Mouse (Mus musculus): Measurements from ENCODE around the gene Slc35b2. TPM values are rescaled to one million over a fixed set of nuclear protein-coding genes. Genes with fewer than 3 reads are reported as not detected.

The Slc35b2 gene
- polyA plus RNA-seq, 1 experiment from 2014 or later = 96.2 TPM

DNA sequence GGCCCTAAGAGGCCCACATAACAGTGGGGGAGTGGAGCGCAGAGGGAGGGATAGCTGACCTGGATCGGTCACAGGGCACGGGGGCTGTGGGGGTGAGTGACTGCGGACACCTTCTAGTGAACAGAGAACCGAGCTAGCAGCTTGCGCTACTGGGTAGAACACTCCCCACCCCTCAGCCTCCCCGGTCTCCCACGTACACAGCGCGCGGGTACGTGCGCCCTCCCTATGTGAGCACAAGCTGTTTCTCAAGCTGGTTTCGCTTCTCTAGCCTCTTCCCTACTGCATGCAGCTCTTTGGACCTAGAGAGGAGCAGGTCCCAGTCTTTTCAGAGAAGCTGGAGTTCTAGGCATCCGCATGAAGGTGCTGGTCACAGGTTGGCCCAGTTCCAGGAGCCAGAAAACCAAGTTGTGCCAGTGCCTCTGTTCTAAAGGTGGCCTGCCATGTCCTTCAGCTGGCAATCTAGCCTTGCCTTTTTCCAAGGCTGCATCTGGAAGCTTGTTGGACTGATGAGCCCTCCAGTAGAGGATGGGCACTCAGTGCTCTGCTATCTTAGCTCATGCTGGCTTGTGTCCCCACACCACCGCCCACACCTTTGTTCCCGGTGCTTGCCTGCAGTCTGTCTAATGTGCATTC lies 10.6 kb downstream of the Slc35b2 start:
- no peaks in the 10 kb centered on the region for H3K9me3 ChIP-seq (ENCODE audit: control insufficient read depth, low read length)
- peak overlapping the region; percentile 99 for H3K9ac ChIP-seq (ENCODE audit: low read depth, low read length)
- peak overlapping the region; percentile 84 for H3K4me2 ChIP-seq (ENCODE audit: low read length)
- peaks cover 20% of the 10 kb centered on the region for H3K4me1 ChIP-seq (ENCODE audit: control insufficient read depth, insufficient read depth, low read depth, low read length)
- H3K4me3 ChIP-seq (ENCODE audit: low read length) = peak overlapping the region; percentile 100
- H3K27me3 ChIP-seq (replicated peaks; ENCODE audit: control insufficient read depth, insufficient read depth, low read length) = no peaks in the 10 kb centered on the region
- under 1% methylated on average over 16 of the region's 17 CpGs for WGBS
- H3K36me3 ChIP-seq (ENCODE audit: control insufficient read depth, insufficient read depth, low read length) = peaks cover 18% of the 10 kb centered on the region
- ATAC-seq = peak; percentile 71
- H3K27ac ChIP-seq (ENCODE audit: low read depth, low read length) = peak overlapping the region; percentile 98

DNA sequence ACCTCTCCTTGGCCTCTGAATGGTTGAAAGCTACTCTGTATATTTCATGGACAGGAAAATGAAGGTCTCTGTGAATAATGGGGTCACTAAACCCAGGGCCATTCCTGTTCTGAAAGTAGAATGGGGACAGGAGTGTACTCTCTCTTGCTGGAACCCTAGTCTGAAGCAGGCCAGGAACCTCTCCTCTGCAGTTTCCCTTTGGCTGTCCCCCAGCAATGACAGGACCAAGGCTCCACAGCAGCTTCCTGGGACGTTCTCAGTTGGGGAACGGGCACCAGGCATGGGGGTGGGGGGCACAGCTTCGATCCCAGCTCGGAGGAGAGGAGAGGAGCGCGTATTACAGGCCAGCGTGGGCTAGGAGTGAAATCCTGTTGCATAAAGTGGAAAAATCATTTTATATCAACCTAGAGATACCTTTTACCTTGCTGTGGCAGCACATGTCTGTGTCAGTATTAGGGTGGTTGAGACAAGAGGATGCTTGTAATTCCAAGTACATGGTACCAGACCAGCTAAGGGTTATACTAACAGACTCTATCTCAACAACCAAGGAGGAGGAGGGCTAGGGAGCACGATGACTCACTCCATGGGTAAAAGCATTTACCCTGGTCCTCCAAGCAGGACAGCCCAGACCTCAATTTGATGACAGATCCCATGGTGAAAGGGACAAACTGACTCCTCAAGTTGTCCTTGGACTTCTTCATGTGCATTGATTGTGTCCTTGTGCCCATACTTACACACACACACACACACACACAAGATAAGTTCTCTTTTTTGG lies 11.6 kb downstream of the Slc35b2 start:
- H3K36me3 ChIP-seq (ENCODE audit: control insufficient read depth, insufficient read depth, low read length) = peaks cover 8% of the 10 kb centered on the region
- no peaks in the 10 kb centered on the region for H3K27me3 ChIP-seq (replicated peaks; ENCODE audit: control insufficient read depth, insufficient read depth, low read length)
- WGBS = 94% methylated on average over 8 of the region's 8 CpGs
- H3K4me3 ChIP-seq (ENCODE audit: low read length) = no peak overlapping the region; the same call in 1 of the 2 replicates
- ATAC-seq = no peak
- H3K4me1 ChIP-seq (ENCODE audit: control insufficient read depth, insufficient read depth, low read depth, low read length) = peaks cover 20% of the 10 kb centered on the region
- H3K9me3 ChIP-seq (ENCODE audit: control insufficient read depth, low read length) = no peaks in the 10 kb centered on the region
- H3K9ac ChIP-seq (ENCODE audit: low read depth, low read length) = peak overlapping the region; percentile 99
- peak overlapping the region; percentile 98 for H3K27ac ChIP-seq (ENCODE audit: low read depth, low read length)
- H3K4me2 ChIP-seq (ENCODE audit: low read length) = peak overlapping the region; percentile 84

GRCm38 (mm10) chr17:45578242-45578641 lies 14.6 kb downstream of the Slc35b2 start:
- H3K9me3 ChIP-seq (ENCODE audit: control insufficient read depth, low read length) = no peaks in the 10 kb centered on the region
- H3K4me2 ChIP-seq (ENCODE audit: low read length) = no peak overlapping the region
- ATAC-seq = no peak
- H3K36me3 ChIP-seq (ENCODE audit: control insufficient read depth, insufficient read depth, low read length) = no peaks in the 10 kb centered on the region
- H3K4me1 ChIP-seq (ENCODE audit: control insufficient read depth, insufficient read depth, low read depth, low read length) = peaks cover 12% of the 10 kb centered on the region
- H3K27ac ChIP-seq (ENCODE audit: low read depth, low read length) = no peak overlapping the region
- no peak overlapping the region for H3K9ac ChIP-seq (ENCODE audit: low read depth, low read length)
- WGBS = 57% methylated on average over 5 of the region's 5 CpGs
- H3K27me3 ChIP-seq (replicated peaks; ENCODE audit: control insufficient read depth, insufficient read depth, low read length) = no peaks in the 10 kb centered on the region
- no peak overlapping the region for H3K4me3 ChIP-seq (ENCODE audit: low read length)

- no peaks in the 10 kb centered on the region for H3K36me3 ChIP-seq (ENCODE audit: control insufficient read depth, insufficient read depth, low read length)
- no peak overlapping the region for H3K9ac ChIP-seq (ENCODE audit: low read depth, low read length)
- no peaks in the 10 kb centered on the region for H3K9me3 ChIP-seq (ENCODE audit: control insufficient read depth, low read length)
- no peak for ATAC-seq
- H3K27ac ChIP-seq (ENCODE audit: low read depth, low read length) = no peak overlapping the region
- peaks cover 12% of the 10 kb centered on the region for H3K4me1 ChIP-seq (ENCODE audit: control insufficient read depth, insufficient read depth, low read depth, low read length)
- H3K27me3 ChIP-seq (replicated peaks; ENCODE audit: control insufficient read depth, insufficient read depth, low read length) = no peaks in the 10 kb centered on the region
- H3K4me2 ChIP-seq (ENCODE audit: low read length) = no peak overlapping the region
- 74% methylated on average over 7 of the region's 7 CpGs for WGBS
- H3K4me3 ChIP-seq (ENCODE audit: low read length) = no peak overlapping the region
Measured at GRCm38 (mm10) chr17:45578843-45579242, 15.2 kb downstream of the Slc35b2 start.

GRCm38 (mm10) chr17:45579554-45579953 lies 15.9 kb downstream of the Slc35b2 start:
- no peak overlapping the region for H3K4me2 ChIP-seq (ENCODE audit: low read length)
- peaks cover 13% of the 10 kb centered on the region for H3K4me1 ChIP-seq (ENCODE audit: control insufficient read depth, insufficient read depth, low read depth, low read length)
- no peaks in the 10 kb centered on the region for H3K36me3 ChIP-seq (ENCODE audit: control insufficient read depth, insufficient read depth, low read length)
- WGBS = 88% methylated on average over 4 of the region's 4 CpGs
- H3K9me3 ChIP-seq (ENCODE audit: control insufficient read depth, low read length) = no peaks in the 10 kb centered on the region
- H3K9ac ChIP-seq (ENCODE audit: low read depth, low read length) = no peak overlapping the region
- no peak overlapping the region for H3K27ac ChIP-seq (ENCODE audit: low read depth, low read length)
- H3K27me3 ChIP-seq (replicated peaks; ENCODE audit: control insufficient read depth, insufficient read depth, low read length) = no peaks in the 10 kb centered on the region
- H3K4me3 ChIP-seq (ENCODE audit: low read length) = no peak overlapping the region
- ATAC-seq = no peak

DNA sequence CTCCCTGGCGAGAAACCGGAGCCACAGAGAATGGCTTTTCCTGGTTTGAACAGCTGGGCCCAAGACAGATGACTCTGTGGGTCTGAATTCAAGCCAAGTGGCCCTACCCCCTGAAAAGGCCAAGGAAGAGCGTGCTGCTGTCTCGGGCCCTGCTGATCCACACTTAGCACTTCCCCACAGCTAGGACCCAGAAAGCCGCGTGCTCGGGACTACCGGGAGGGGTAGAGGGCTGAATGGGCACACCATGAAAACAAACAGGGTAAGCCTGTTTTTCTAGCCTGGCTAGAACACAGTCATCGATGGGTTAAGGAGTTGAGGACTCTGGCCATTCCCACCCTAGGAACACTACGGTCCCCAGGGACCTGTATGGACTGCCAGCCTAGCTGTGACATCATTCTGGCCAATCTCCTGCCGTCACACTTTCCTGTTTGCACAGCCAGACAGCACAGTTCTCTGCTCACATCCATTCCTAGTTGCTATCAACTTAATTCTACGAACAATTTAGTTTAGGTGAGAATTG lies 17.3 kb downstream of the Slc35b2 start:
- Histone ChIP-seq H3K36me3 (ENCODE audit: control insufficient read depth, insufficient read depth, low read length) (no peaks in the 10 kb centered on the region), H3K27me3 (replicated peaks; ENCODE audit: control insufficient read depth, insufficient read depth, low read length) (no peaks in the 10 kb centered on the region), H3K4me2 (ENCODE audit: low read length) (no peak overlapping the region), H3K4me1 (ENCODE audit: control insufficient read depth, insufficient read depth, low read depth, low read length) (peaks cover 15% of the 10 kb centered on the region), H3K9ac (ENCODE audit: low read depth, low read length) (no peak overlapping the region), H3K4me3 (ENCODE audit: low read length) (no peak overlapping the region), H3K27ac (ENCODE audit: low read depth, low read length) (no peak overlapping the region), H3K9me3 (ENCODE audit: control insufficient read depth, low read length) (no peaks in the 10 kb centered on the region)
- no peak for ATAC-seq
- 40% methylated on average over 12 of the region's 12 CpGs for WGBS

- Histone ChIP-seq H3K4me3 (ENCODE audit: low read length) (no peak overlapping the region), H3K27ac (ENCODE audit: low read depth, low read length) (no peak overlapping the region), H3K27me3 (replicated peaks; ENCODE audit: control insufficient read depth, insufficient read depth, low read length) (no peaks in the 10 kb centered on the region), H3K36me3 (ENCODE audit: control insufficient read depth, insufficient read depth, low read length) (no peaks in the 10 kb centered on the region), H3K4me2 (ENCODE audit: low read length) (no peak overlapping the region), H3K9ac (ENCODE audit: low read depth, low read length) (no peak overlapping the region), H3K9me3 (ENCODE audit: control insufficient read depth, low read length) (no peaks in the 10 kb centered on the region), H3K4me1 (ENCODE audit: control insufficient read depth, insufficient read depth, low read depth, low read length) (peaks cover 15% of the 10 kb centered on the region)
- ATAC-seq = no peak
- WGBS = 10% methylated on average over 2 of the region's 2 CpGs
Measured at GRCm38 (mm10) chr17:45581567-45581983, 17.9 kb downstream of the Slc35b2 start.

DNA sequence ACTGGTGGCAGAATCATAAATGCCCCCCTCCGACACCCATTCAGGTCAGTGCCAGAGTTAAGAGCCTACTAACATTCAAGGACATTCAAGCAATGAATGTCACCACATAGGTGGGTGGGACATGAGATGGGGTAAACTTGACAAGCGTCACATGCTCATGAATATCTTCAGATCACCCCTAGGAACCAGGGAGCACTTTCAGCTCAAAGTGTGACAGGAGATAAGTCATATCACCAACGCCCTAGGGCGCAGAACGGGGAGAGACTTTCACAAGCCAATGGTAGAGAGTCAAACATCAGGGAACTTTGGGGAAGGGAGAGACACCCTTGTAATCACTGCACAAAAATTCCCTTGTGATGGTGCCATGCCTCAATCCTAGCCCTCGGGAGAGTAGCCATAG lies 18.5 kb downstream of the Slc35b2 start:
- Histone ChIP-seq H3K4me1 (ENCODE audit: control insufficient read depth, insufficient read depth, low read depth, low read length) (peaks cover 15% of the 10 kb centered on the region), H3K27ac (ENCODE audit: low read depth, low read length) (no peak overlapping the region), H3K4me2 (ENCODE audit: low read length) (no peak overlapping the region), H3K9me3 (ENCODE audit: control insufficient read depth, low read length) (no peaks in the 10 kb centered on the region), H3K9ac (ENCODE audit: low read depth, low read length) (no peak overlapping the region), H3K36me3 (ENCODE audit: control insufficient read depth, insufficient read depth, low read length) (no peaks in the 10 kb centered on the region), H3K27me3 (replicated peaks; ENCODE audit: control insufficient read depth, insufficient read depth, low read length) (no peaks in the 10 kb centered on the region), H3K4me3 (ENCODE audit: low read length) (no peak overlapping the region)
- no peak for ATAC-seq
- 95% methylated on average over 6 of the region's 6 CpGs for WGBS

- Histone ChIP-seq H3K4me1 (ENCODE audit: control insufficient read depth, insufficient read depth, low read depth, low read length) (peaks cover 15% of the 10 kb centered on the region), H3K4me2 (ENCODE audit: low read length) (no peak overlapping the region), H3K27me3 (replicated peaks; ENCODE audit: control insufficient read depth, insufficient read depth, low read length) (no peaks in the 10 kb centered on the region), H3K9ac (ENCODE audit: low read depth, low read length) (no peak overlapping the region), H3K4me3 (ENCODE audit: low read length) (no peak overlapping the region), H3K36me3 (ENCODE audit: control insufficient read depth, insufficient read depth, low read length) (no peaks in the 10 kb centered on the region), H3K9me3 (ENCODE audit: control insufficient read depth, low read length) (no peaks in the 10 kb centered on the region), H3K27ac (ENCODE audit: low read depth, low read length) (no peak overlapping the region)
- ATAC-seq = no peak
- 70% methylated on average over 6 of the region's 6 CpGs for WGBS
Measured at GRCm38 (mm10) chr17:45582715-45583355, 19.2 kb downstream of the Slc35b2 start.
